Mouse (Mus musculus) CD4-positive, CD25-positive, alpha-beta regulatory T cell, adult 2 months (primary cell): Measurements from ENCODE around the gene Gm45837.
A peak's percentile ranks its signal among the peaks of the same experiment; 100 is the strongest.

Experiments used
- DNase-seq: peaks from one replicate; pipeline ENCODE4 v3.0.0-alpha.2; 2012; ENCODE audit warnings: low read depth, low spot score

Gm45837 gene

GRCm38 (mm10) chr7:101499701-101500100 is 89.0 kb downstream of the Gm45837 start:
- no peak for DNase-seq

GRCm38 (mm10) chr7:101501236-101501635 is 90.5 kb downstream of the Gm45837 start:
- DNase-seq, result peak; percentile 49

GRCm38 (mm10) chr7:101501675-101502074 is 91.0 kb downstream of the Gm45837 start:
- DNase-seq, result peak; percentile 66

GRCm38 (mm10) chr7:101503351-101503750 is 92.7 kb downstream of the Gm45837 start:
- DNase-seq, result peak; percentile 83

- DNase-seq, result peak; percentile 75
These were observed 93.1 kb downstream of the Gm45837 start for GRCm38 (mm10) chr7:101503803-101504202.

GRCm38 (mm10) chr7:101504507-101504906 is 93.8 kb downstream of the Gm45837 start:
- peak; percentile 81 for DNase-seq

GRCm38 (mm10) chr7:101509212-101509611 is 98.5 kb downstream of the Gm45837 start:
- no peak for DNase-seq

- DNase-seq, result no peak
These were observed 103.0 kb downstream of the Gm45837 start for GRCm38 (mm10) chr7:101513655-101514054.

- no peak for DNase-seq
These were observed 104.1 kb downstream of the Gm45837 start for GRCm38 (mm10) chr7:101514768-101515167.

- DNase-seq, result no peak
These were observed 104.6 kb downstream of the Gm45837 start for GRCm38 (mm10) chr7:101515295-101515694.

GRCm38 (mm10) chr7:101516460-101516859 is 105.8 kb downstream of the Gm45837 start:
- DNase-seq, result peak; percentile 64

GRCm38 (mm10) chr7:101521696-101522095 is 111.0 kb downstream of the Gm45837 start:
- no peak for DNase-seq

GRCm38 (mm10) chr7:101523205-101523604 is 112.5 kb downstream of the Gm45837 start:
- DNase-seq, result no peak

GRCm38 (mm10) chr7:101526484-101526883 is 115.8 kb downstream of the Gm45837 start:
- no peak for DNase-seq

- DNase-seq, result no peak
These were observed 123.7 kb downstream of the Gm45837 start for GRCm38 (mm10) chr7:101534428-101534827.

GRCm38 (mm10) chr7:101535102-101535501 is 124.4 kb downstream of the Gm45837 start:
- DNase-seq, result no peak

- DNase-seq, result no peak
These were observed 124.8 kb downstream of the Gm45837 start for GRCm38 (mm10) chr7:101535517-101535916.

- peak; percentile 74 for DNase-seq
These were observed 126.9 kb downstream of the Gm45837 start for GRCm38 (mm10) chr7:101537541-101537940.

- peak; percentile 90 for DNase-seq
These were observed 127.7 kb downstream of the Gm45837 start for GRCm38 (mm10) chr7:101538141-101538933.

- DNase-seq, result no peak
These were observed 129.1 kb downstream of the Gm45837 start for GRCm38 (mm10) chr7:101539774-101540173.

GRCm38 (mm10) chr7:101540684-101541083 is 130.0 kb downstream of the Gm45837 start:
- DNase-seq, result peak; percentile 72

- peak; percentile 92 for DNase-seq
These were observed 130.4 kb downstream of the Gm45837 start for GRCm38 (mm10) chr7:101541132-101541531.

GRCm38 (mm10) chr7:101541734-101542133 is 131.0 kb downstream of the Gm45837 start:
- DNase-seq, result no peak
